Mouse (Mus musculus) ES-E14 (cell line): ENCODE data around the gene Renbp. TPM values are rescaled to one million over a fixed set of nuclear protein-coding genes. Genes with fewer than 3 reads are reported as not detected.

Experiments used
- DNase-seq: peaks from one replicate; pipeline ENCODE4 v3.0.0-alpha.2; 2013; ENCODE audit warnings: low read depth, low spot score
- H3K27ac ChIP-seq: 2 replicates; pipeline ENCODE4 v1.5.1; 2012; ENCODE audit warnings: low read depth, mild to moderate bottlenecking, low read length, moderate library complexity, mixed read lengths; ENCODE audit not compliant: poor library complexity, insufficient read depth, severe bottlenecking
- H3K36me3 ChIP-seq: 2 replicates; pipeline ENCODE4 v1.6.1; 2012; ENCODE audit warnings: mild to moderate bottlenecking, low read length, moderate library complexity, mixed read lengths; ENCODE audit not compliant: control insufficient read depth, poor library complexity, insufficient read depth, severe bottlenecking
- H3K4me1 ChIP-seq, 2 experiments: fragments of 150-350 bp in 1 of 2; sonication (generic) in 1 of 2; 2 replicates each; pipeline ENCODE4 v1.6.1; 2012; ENCODE audit warnings: low read length in 2 of 2, mild to moderate bottlenecking in 1 of 2, mixed read lengths in 1 of 2; ENCODE audit not compliant: control insufficient read depth in 2 of 2, insufficient read depth in 2 of 2, poor library complexity in 1 of 2
- H3K4me3 ChIP-seq, 2 experiments: fragments of 150-350 bp in 1 of 2; sonication (generic) in 1 of 2; 2 replicates each; pipeline ENCODE4 v1.5.1; 2012; ENCODE audit warnings: low read length in 2 of 2, low read depth in 1 of 2, mild to moderate bottlenecking in 1 of 2, mixed read lengths in 1 of 2; ENCODE audit not compliant: insufficient read depth in 1 of 2, poor library complexity in 1 of 2, severe bottlenecking in 1 of 2
- H3K9ac ChIP-seq: 2 replicates; pipeline ENCODE4 v1.6.1; 2012; ENCODE audit warnings: low read depth, mild to moderate bottlenecking, low read length, mixed read lengths; ENCODE audit not compliant: poor library complexity, insufficient read depth, severe bottlenecking
- H3K9me3 ChIP-seq: fragments of 150-350 bp; sonication (generic); 2 replicates; pipeline ENCODE4 v1.6.1; 2012; ENCODE audit warnings: low read depth, mild to moderate bottlenecking, low read length; ENCODE audit not compliant: control insufficient read depth, insufficient read depth
- CHD2 ChIP-seq: IDR thresholded peaks from 2 replicates; pipeline ENCODE4 v1.6.1; 2014; ENCODE audit warnings: mild to moderate bottlenecking, low read depth, low read length, inconsistent platforms
- HCFC1 ChIP-seq: IDR thresholded peaks from 2 replicates; pipeline ENCODE4 v1.6.1; 2012; ENCODE audit warnings: low read length, inconsistent platforms, borderline replicate concordance; ENCODE audit not compliant: insufficient read depth
- MAFK ChIP-seq: IDR thresholded peaks from 2 replicates; pipeline ENCODE4 v1.6.1; 2014; ENCODE audit warnings: mild to moderate bottlenecking, low read depth, low read length, inconsistent platforms; ENCODE audit not compliant: insufficient read depth
- ZC3H11A ChIP-seq: IDR thresholded peaks from 2 replicates; pipeline ENCODE4 v1.6.1; 2012; ENCODE audit warnings: low read depth, mild to moderate bottlenecking, inconsistent platforms, low read length, borderline replicate concordance
- ZNF384 ChIP-seq: IDR thresholded peaks from 2 replicates; pipeline ENCODE4 v1.6.1; 2012; ENCODE audit warnings: low read depth, low read length, inconsistent platforms
- in situ Hi-C, 2 experiments: fragments of 600-800 bp; cut with MboI; formaldehyde crosslinking; loops; one replicate each; pipeline ENCODE4 v1.15.1; 2025; ENCODE audit warnings: low sequenced_read_pairs in 2 of 2, inconsistent platforms in 1 of 2; ENCODE audit not compliant: unreplicated experiment in 2 of 2
- total RNA-seq: library from RNA; depleted of rRNA; stranded (reverse); fragments of 300-350 nt; gene quantifications from 2 replicates; pipeline ENCODE4 v1.2.3, GENCODE M21; 2012; rRNA removed

The Renbp gene
- 33.4 and 36.8 TPM in 2 replicates for total RNA-seq

DNA sequence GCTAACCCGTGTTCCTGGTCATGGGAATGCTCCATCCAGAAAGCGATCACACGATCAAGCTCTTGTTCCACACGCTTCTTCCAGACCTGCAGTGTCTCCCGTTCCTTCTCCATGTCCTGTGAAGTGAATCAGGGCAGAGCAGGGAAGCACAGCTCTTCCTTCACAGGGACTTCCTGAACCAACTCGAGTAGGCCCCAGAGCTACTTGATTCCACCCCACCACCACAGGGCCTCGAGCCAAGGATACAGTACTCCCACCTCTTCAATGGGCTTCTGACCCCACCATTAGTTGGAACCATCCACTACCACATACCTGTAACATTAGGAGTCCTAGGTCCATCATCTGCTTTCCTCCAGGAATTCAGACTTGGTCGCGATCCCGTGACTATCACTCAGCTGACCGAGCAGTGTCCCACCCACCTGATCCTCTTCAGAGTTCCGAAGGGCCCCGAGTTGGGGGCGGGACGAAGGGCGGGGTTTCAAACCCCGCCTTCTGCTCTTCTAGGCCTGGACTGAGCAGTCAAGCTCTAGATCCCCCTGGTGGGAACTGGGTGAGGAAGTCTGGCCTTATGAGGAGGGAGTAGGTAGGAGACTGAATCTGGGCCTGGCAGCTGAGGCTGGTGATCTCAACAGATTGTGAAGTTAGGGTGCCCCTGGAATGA, at the start of gene Renbp:
Renbp (minus strand) TSS at position 449 of the 661 bp plus-strand sequence.
- Histone ChIP-seq H3K9me3 (no peaks in the 10 kb centered on the region), H3K27ac (peak within 1 kb of the TSS; percentile 71; the same call in 1 of the 2 replicates), H3K4me3 (peak within 1 kb of the TSS; percentile 62 to 95), H3K9ac (peak within 1 kb of the TSS; percentile 65), H3K4me1 (peaks cover 4 to 7% of the 10 kb centered on the region in 2 experiments; a peak in 1 of 4 replicates), H3K36me3 (peaks cover 18% of the 10 kb centered on the region)
- DNase-seq = peak; percentile 75
- in situ Hi-C loops = no loop called here
- no peak for TF ChIP-seq ZC3H11A
- TF ChIP-seq MAFK = no peak
- no peak for TF ChIP-seq CHD2
- TF ChIP-seq ZNF384 = no peak
- no peak for TF ChIP-seq HCFC1

DNA sequence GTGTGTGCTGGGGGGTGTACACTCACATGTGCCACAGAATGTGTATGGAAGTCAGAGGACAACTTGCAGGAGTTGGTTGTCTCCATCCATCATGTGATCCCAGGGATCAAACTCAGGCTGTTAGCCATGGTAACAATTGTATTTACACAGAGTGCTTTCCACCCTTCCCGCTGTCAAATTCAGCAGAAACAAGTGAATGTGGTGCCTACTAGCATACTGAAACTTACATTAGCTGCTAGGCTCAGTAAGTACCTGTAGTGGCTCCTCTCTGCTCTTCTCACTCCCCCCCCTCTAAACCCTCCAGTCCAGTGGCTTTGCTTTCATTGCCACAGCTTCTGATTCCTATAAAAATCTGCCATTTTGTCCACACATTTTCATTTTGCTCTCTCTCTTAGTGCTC, 47.1 kb upstream of the Renbp start:
- Histone ChIP-seq H3K27ac (no peak overlapping the region), H3K9me3 (no peaks in the 10 kb centered on the region), H3K4me3 (no peak overlapping the region), H3K36me3 (no peaks in the 10 kb centered on the region), H3K4me1 (no peaks in the 10 kb centered on the region), H3K9ac (no peak overlapping the region)
- DNase-seq = no peak
- no peak for TF ChIP-seq ZC3H11A
- TF ChIP-seq ZNF384 = no peak
- no peak for TF ChIP-seq HCFC1
- TF ChIP-seq MAFK = no peak
- no peak for TF ChIP-seq CHD2
- in situ Hi-C loops = no loop called here

DNA sequence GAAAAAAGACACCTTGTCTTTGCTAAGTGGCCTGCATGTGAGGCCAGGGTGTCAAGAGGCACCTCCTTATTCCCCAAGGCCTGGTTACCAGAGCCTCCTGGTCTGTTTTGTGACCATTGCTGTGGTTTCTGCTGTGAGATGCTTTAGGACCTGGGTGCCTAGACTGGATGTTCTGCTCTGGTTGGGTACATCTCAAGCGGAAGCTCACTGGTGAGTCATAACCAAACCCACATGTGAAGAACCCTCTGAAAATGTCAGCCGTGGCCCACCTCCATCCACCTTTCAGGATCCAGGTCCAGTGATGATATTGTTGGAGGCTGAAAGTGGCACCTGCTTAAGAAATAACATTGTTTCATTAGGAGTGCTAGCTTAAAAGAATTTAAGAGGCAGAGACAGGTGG, 45.6 kb upstream of the Renbp start:
- H3K9me3 ChIP-seq = no peaks in the 10 kb centered on the region
- in situ Hi-C loops = no loop called here
- DNase-seq = no peak
- H3K4me3 ChIP-seq = no peak overlapping the region
- no peak overlapping the region for H3K9ac ChIP-seq
- no peaks in the 10 kb centered on the region for H3K36me3 ChIP-seq
- no peaks in the 10 kb centered on the region for H3K4me1 ChIP-seq
- TF ChIP-seq HCFC1 = no peak
- H3K27ac ChIP-seq = no peak overlapping the region

DNA sequence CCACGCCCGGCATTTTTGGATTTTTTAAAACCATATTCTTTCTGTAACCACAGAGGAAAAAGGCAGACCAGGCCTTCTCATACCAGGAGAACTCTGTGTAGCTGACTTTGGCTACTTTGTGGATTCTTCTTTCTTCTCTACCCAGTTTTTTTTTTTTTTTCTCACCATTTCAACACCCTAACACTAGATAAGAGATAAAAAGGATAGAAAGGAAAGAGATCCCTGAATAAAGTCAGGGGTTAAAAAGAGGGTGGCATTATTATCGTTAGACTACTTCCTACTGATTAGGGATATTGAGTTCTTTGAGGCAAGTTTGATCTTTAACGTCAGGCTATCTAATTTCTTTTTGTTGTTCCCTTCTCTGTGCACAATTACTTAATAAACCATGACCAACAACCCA, 42.1 kb upstream of the Renbp start:
- H3K36me3 ChIP-seq = no peaks in the 10 kb centered on the region
- no peak overlapping the region for H3K27ac ChIP-seq
- H3K4me1 ChIP-seq = peaks cover 0 to 2% of the 10 kb centered on the region in 2 experiments; a peak in 1 of 4 replicates
- in situ Hi-C loops = loop anchor here in 1 of 2 experiments (25.0 kb wide), 1 partner anchor 265 kb away; the partner anchor contains the start of gene Flna
- H3K9ac ChIP-seq = no peak overlapping the region
- TF ChIP-seq MAFK (no peak), HCFC1 (no peak), CHD2 (no peak), ZNF384 (no peak), ZC3H11A (no peak)
- DNase-seq = no peak
- H3K9me3 ChIP-seq = no peaks in the 10 kb centered on the region
- H3K4me3 ChIP-seq = no peak overlapping the region

DNA sequence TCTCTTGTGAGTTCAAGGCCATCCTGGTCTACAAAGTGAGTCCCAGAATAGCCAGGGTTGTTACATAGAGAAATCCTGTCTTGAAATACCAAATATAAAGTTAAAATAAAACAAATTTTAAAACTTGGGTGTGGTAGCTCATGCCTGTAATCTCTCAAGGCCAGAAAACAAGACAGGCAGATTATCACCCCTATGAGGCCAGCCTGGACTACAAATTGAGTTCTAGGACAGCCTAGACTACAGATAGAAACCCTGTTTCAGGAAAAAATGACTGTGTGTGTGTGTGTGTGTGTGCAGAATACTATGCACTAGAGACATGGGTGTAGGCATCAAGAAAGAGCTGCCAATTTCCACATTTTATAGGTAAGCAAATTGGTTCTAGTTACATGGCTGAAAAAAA, 40.1 kb upstream of the Renbp start:
- Histone ChIP-seq H3K4me3 (no peak overlapping the region), H3K36me3 (no peaks in the 10 kb centered on the region), H3K4me1 (peaks cover 0 to 2% of the 10 kb centered on the region in 2 experiments; a peak in 1 of 4 replicates), H3K9ac (no peak overlapping the region), H3K27ac (no peak overlapping the region), H3K9me3 (no peaks in the 10 kb centered on the region)
- no peak for DNase-seq
- in situ Hi-C loops = loop anchor here in 1 of 2 experiments (25.0 kb wide), 1 partner anchor 267 kb away; the partner anchor contains the start of gene Flna
- TF ChIP-seq CHD2 (no peak), ZC3H11A (no peak)
